Mouse (Mus musculus) bone marrow, adult 2 months (tissue): ENCODE data around the gene Fez2. TPM values are rescaled to one million over a fixed set of nuclear protein-coding genes. Genes with fewer than 3 reads are reported as not detected.

Source experiments
- H3K27ac ChIP-seq: fragments of 200-500 bp; 2 replicates; pipeline ENCODE4 v1.5.1; 2012; ENCODE audit warnings: low read depth, mild to moderate bottlenecking, control low read depth, inconsistent platforms, low read length; ENCODE audit not compliant: control insufficient read depth, poor library complexity, insufficient read depth
- H3K4me1 ChIP-seq: fragments of 200-500 bp; 2 replicates; pipeline ENCODE4 v1.6.1; 2011; ENCODE audit warnings: low read length; ENCODE audit not compliant: control insufficient read depth, insufficient read depth
- H3K4me3 ChIP-seq: fragments of 200-500 bp; replicated peaks from 2 replicates; pipeline ENCODE3; 2011; ENCODE audit warnings: mild to moderate bottlenecking, low read depth, low read length, control low read depth; ENCODE audit not compliant: control insufficient read depth
- CTCF ChIP-seq: fragments of 200-500 bp; IDR thresholded peaks from 2 replicates; pipeline ENCODE4 v1.5.1; 2011; ENCODE audit warnings: low read length, control low read depth; ENCODE audit not compliant: control insufficient read depth, insufficient read depth
- POLR2A ChIP-seq: fragments of 200-500 bp; IDR thresholded peaks from 2 replicates; pipeline ENCODE4 v1.6.1; 2011; ENCODE audit warnings: low read depth, mild to moderate bottlenecking, control low read depth, low read length, borderline replicate concordance; ENCODE audit not compliant: control insufficient read depth
- WGBS: fragments of 180-500 bp; shearing (Covaris S2); methylation state at CpG from one replicate; pipeline ENCODE4 v1.1.7; 2018; 5-methylcytosine and 5-hydroxymethylcytosine counted together
- polyA plus RNA-seq: library from polyadenylated mRNA; stranded (reverse); fragments of >200 nt; gene quantifications from 2 replicates; pipeline ENCODE4 v1.2.4, GENCODE M21; 2011; ENCODE audit warnings: low replicate concordance; ENCODE audit not compliant: missing spikeins, insufficient read depth, insufficient read length

The Fez2 gene
- polyA plus RNA-seq, 1 experiment = 14.9 TPM

DNA sequence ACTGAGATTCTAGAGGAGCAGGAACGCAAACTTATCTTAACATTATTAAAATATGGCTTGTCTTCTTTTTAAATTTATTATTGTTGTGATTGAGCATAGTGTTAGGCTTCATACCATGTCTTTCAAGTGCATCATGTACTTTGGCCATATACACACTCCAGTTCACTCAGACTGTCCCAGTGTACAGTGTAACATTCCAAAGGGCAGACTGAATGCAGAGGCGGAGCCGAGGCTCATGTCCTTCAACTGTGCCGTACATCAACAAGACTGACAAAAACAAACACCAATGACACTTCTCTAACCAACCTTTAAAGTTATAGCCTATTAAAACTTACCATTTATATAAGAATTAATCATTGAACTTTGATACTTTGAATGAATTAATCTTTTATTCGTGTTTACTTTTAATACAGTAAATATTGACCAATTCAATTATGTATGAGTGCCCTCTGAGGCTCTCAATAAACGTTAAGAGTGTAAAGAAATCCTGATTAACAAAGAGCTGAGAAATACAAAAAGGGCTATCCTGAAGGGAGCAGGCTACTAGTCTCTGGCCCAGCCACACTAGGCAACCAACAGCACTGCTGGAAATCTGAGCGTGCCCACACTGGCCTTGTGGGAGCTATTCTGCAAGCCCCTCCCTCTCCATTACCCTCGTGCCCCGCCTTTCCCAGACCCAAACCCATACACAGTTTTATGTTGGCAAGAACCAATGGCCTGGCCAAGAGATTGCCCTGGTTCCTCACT is 29.7 kb downstream of the Fez2 start:
- Histone ChIP-seq H3K27ac (no peak overlapping the region), H3K4me3 (no peak overlapping the region), H3K4me1 (no peaks in the 10 kb centered on the region)
- 84% methylated on average over 9 of the region's 9 CpGs for WGBS
- TF ChIP-seq CTCF (no peak), POLR2A (no peak)

DNA sequence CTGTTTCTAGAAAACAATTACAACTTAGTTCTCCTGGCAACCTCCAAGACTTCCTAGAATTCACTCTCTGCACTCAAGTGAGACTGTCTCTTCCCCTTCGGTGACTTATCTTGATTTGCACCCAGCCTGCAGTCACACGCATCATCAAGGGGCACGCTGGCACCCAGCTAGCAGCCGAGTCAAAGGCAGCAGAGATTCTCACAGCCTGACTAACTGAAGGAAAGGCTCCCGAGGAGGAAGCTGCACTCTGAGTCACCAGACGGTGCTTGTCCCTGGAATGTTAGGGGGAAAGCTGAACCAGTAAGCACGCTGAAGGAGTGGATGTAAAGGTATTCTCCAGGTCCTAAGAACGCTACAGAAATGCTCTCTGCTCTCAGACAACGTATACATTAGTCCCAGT is 30.3 kb downstream of the Fez2 start:
- H3K4me3 ChIP-seq = no peak overlapping the region
- TF ChIP-seq POLR2A = no peak
- TF ChIP-seq CTCF = no peak
- H3K4me1 ChIP-seq = no peaks in the 10 kb centered on the region
- H3K27ac ChIP-seq = no peak overlapping the region
- 79% methylated on average over 9 of the region's 9 CpGs for WGBS

DNA sequence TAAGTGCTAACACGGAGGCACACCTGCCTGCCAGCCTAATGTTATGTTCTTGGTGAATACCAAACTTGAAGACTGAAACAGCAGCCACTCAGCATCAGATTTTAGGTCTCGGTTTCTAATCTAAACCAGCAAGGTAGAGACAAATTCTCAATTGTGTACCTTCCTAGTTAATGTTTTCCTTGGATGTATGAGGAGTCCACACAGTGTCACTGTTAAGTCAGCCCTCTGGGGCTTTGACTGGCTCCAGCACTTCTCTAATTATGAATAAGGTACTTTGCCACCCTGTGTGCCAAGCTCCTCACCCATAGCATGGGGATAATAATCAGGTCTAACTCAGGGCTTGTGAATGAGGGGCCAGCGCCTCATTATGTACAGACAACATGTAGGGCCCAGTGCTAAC is 35.6 kb downstream of the Fez2 start:
- no peak for TF ChIP-seq CTCF
- no peak for TF ChIP-seq POLR2A
- H3K4me1 ChIP-seq = no peaks in the 10 kb centered on the region
- WGBS = 91% methylated on average over 3 of the region's 3 CpGs
- no peak overlapping the region for H3K27ac ChIP-seq
- no peak overlapping the region for H3K4me3 ChIP-seq

DNA sequence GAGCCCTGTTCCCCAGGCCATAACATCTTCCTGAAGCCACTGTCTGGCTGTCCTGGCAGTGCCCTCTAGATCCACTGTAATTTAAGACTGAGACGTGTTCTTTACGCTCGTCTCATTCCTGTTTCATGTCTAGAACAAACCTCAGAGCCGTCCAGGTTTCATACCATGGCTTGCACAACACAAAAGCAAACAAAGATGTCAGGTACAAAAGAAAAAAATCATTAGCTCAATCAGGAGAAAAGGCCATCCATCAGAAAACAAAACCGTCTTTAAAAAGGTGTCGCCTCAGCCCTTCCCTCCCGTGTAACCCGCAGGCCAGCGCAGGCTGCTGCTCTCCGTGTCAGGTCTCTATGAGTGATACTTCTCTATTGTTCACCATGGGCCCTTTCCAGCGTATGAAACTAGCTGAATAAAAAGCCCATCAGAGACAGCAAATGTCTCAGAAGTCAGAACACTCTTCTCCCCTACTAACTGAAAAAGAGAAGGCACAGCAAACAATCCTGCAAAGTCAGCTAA is 38.2 kb downstream of the Fez2 start:
- H3K4me1 ChIP-seq = no peaks in the 10 kb centered on the region
- H3K4me3 ChIP-seq = no peak overlapping the region
- TF ChIP-seq CTCF = no peak
- no peak for TF ChIP-seq POLR2A
- H3K27ac ChIP-seq = no peak overlapping the region
- 91% methylated on average over 11 of the region's 11 CpGs for WGBS

DNA sequence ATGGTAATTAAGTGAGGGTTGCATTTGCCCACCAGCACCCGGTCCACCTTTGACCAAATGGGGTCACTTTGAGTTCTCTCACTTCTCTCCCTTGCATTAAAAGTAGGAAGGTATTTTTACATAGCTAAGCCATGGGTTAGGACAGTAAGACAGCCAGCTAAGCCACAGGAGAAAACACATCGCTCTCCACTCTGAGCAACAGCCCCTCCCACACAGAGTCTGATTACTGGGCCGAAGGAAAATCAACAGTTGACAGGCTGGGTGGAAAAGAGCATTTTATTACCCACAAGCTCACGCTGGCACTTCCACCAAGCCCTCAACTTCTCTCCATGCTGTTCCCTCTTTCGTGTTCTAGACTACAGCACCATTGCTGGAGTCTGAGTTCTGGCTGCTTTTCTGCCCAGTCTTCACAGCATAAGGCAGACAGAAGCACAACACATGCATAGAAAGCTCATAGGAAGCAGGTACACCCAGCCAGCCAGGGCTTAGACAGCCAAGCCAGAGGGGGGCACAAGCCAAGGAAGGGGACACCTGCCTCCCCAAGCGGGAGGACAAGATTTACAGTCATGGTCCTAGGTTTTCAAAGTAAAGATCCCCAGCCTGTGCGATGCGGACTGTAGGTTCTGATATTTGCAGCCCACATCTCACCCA is 38.7 kb downstream of the Fez2 start:
- WGBS = 79% methylated on average over 8 of the region's 8 CpGs
- no peak overlapping the region for H3K4me3 ChIP-seq
- TF ChIP-seq POLR2A (no peak), CTCF (no peak)
- no peaks in the 10 kb centered on the region for H3K4me1 ChIP-seq
- no peak overlapping the region for H3K27ac ChIP-seq

DNA sequence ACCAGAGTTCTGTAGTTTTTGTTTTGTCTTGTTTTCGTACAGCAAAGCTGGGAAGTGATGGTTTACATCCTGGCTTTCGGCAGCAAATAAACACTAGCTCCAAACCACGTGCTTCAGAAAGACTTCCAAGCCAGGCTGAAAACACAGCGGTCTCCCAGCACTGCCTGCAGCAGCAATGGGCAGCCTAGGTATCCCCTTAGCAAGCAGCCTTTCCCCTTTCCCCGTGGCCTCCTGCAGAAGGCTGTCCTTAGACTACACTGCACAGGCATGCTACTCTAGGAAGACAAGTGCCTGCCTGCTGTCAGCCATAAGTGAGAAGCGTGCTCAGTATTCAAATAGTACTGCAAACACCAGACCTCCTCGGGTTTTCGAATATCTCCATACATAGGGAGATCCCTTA is 41.4 kb downstream of the Fez2 start:
- Histone ChIP-seq H3K27ac (no peak overlapping the region), H3K4me1 (peaks cover 2% of the 10 kb centered on the region; the same call in 1 of the 2 replicates), H3K4me3 (no peak overlapping the region)
- TF ChIP-seq CTCF (no peak), POLR2A (no peak)
- WGBS = 83% methylated on average over 8 of the region's 8 CpGs

DNA sequence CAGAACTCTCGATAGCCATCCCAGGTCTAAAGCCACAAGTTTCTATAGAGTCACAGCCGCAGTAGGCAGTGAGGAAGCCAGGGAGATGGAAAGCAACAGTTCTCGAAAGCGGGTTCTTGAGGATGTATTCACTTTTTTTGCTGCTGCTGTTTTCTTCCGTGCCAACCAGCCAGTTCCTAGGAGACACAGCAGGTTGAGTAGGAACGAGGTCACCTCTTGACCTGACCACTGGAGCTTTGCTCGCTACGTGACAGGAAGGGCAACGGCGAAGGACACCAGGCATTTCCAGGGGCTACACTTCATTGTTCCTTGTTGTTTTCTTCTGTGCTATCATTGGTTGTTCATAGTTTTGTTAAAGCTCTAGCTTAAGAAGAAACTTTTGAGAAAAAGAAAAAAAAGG is 43.2 kb downstream of the Fez2 start:
- Histone ChIP-seq H3K4me1 (peaks cover 2% of the 10 kb centered on the region; the same call in 1 of the 2 replicates), H3K27ac (no peak overlapping the region), H3K4me3 (no peak overlapping the region)
- 87% methylated on average over 10 of the region's 10 CpGs for WGBS
- TF ChIP-seq POLR2A (no peak), CTCF (no peak)

DNA sequence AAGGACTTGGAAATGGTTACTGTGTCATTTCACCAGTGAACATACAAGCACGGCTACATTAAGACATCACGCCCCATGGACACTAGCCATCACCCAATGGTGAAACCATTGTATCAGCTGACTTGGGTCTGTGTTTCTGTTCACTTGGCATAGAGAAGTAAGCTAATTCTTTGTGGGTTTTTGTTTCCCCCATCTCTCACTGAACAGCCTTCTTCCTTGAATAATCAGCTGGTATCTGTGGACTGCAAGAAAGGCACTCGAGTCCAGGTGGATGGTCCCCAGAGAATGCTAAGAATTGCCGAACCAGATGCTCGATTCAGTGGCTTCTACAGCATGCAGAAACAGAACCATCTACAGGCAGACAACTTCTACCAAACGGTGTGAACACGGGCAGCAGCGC is 44.1 kb downstream of the Fez2 start:
- WGBS = 76% methylated on average over 8 of the region's 8 CpGs

DNA sequence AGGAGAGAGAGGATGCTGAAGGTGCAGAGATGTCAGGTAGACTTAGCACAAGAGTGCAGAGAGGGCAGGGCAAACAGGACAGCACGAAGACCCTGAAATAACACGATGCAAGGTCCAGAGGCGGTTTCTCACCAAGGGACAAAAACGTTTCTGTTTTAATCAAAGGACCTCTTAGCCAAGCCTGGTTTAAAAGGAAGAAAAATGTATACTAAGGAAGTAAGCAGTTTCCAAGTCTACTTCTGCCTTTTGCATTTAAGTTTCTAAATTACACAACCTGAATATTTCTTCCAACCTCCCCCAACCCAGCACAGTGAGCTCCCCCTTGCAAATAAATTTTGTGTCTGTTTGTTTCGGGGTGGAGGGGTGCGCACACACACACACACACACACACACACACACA is 44.8 kb downstream of the Fez2 start:
- Histone ChIP-seq H3K4me3 (no peak overlapping the region), H3K27ac (peak overlapping the region; percentile 24; the same call in 1 of the 2 replicates), H3K4me1 (peaks cover 2% of the 10 kb centered on the region; the same call in 1 of the 2 replicates)
- TF ChIP-seq CTCF = no peak
- no peak for TF ChIP-seq POLR2A
- WGBS = 66% methylated on average over 6 of the region's 6 CpGs

More for the DNA sequence above, 44.1 kb downstream of the Fez2 start:
- no peak for TF ChIP-seq CTCF
- TF ChIP-seq POLR2A = no peak
- Histone ChIP-seq H3K27ac (no peak overlapping the region), H3K4me3 (no peak overlapping the region), H3K4me1 (peaks cover 2% of the 10 kb centered on the region; the same call in 1 of the 2 replicates)
